Mouse (Mus musculus) heart, postnatal 10 days (tissue): ENCODE measurements around the gene Peak1. TPM values are rescaled to one million over a fixed set of nuclear protein-coding genes. Genes with fewer than 3 reads are reported as not detected.

Experiments
- DNase-seq, 2 experiments: peaks; one replicate each; pipeline ENCODE4 v3.0.0; 2021
- intact Hi-C: fragments of 180-260 bp; cut with DNase I; formaldehyde crosslinking; loops from one replicate; pipeline ENCODE4 v1.15.1; 2025
- total RNA-seq, 2 experiments: library from RNA; stranded (reverse); gene quantifications; 2 replicates each; pipeline ENCODE4 v1.2.3; 2021

The Peak1 gene
- total RNA-seq, 2 experiments from 2014 or later: 44.6 to 53.4 TPM

DNA sequence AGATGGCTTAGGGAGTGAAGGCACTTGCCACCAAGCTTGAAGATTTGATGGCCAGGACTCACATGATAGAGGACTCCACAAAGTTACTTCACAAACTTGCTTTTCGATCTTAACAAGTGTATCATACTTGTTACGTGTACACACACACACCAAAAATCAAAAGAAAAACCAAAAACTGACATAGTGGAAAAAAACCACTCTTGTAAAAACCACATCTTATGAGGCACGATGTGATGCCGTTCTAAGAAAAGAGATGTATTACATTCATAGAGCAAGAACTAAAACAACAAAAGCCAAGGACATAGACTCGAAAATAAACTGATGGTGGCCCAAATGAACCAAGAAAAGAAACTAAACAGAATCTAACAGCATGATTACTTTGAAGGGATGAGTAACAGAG is 92.1 kb downstream of the Peak1 start:
- intact Hi-C loops: loop anchor here (5.0 to 10.0 kb wide), 2 partner anchors 89 to 182 kb away; partner anchors contain the start of genes Hmg20a and Peak1
- no peak for DNase-seq

DNA sequence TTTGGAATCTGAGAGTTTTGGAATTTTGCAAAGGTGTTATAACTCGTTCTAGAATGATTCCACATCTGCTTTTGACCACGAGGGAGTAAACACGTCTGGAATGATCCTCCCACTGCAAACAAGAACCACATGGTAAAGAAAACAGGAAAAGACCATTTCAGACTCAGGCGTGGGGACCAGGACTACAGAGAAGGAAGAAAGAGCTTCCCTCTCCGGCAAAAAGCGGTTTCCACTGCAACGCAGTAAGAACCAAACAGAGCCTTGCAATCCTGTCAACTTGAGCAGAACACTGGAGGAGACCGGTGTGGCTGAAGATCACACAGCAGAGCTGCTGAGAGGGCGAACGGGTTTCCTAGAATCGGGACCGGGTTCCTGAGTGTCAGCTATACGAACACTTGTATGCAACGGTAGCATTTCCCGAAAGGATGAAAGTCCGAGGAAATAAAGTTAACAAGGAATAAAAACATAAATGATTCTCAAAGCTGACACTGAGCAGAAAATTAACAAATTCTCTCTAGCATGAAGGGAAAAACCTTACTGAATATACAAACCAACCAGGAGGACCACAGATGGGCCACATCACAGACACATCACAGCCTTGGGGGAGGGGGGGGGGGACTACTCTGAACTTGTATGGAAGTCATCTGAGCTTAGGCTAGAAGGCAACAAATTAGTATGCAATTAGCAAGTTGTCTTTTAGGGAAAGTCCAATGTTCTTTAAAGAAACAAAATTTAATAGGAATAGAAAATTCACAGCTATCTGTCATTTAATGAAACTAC is 93.1 kb downstream of the Peak1 start:
- DNase-seq: peak; percentile 41 to 53
- intact Hi-C loops: loop anchor here (5.0 to 10.0 kb wide), 2 partner anchors 90 to 183 kb away; partner anchors contain the start of genes Hmg20a and Peak1

DNA sequence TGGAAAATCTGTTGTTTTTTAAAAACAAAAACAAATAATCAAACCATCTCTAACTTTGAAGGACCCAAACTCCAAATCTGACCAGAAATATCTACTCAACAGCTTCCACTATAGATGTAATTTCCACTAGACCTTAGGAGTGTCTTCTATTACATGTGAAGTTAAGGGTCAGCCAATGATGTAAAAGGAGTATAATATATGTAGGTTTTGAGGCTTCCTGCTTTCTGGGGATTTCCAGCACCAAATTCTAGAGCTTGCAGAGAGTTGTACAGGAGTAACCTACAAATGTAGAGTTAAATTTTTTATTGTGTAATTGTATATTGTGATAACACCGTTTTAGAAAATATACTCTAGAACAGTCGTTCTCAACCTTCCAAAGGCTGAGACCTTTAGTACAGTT is 96.6 kb downstream of the Peak1 start:
- intact Hi-C loops: loop anchor here (10.0 kb wide), 1 partner anchor 94 kb away; the partner anchor contains the start of genes Hmg20a and Peak1
- DNase-seq: no peak

DNA sequence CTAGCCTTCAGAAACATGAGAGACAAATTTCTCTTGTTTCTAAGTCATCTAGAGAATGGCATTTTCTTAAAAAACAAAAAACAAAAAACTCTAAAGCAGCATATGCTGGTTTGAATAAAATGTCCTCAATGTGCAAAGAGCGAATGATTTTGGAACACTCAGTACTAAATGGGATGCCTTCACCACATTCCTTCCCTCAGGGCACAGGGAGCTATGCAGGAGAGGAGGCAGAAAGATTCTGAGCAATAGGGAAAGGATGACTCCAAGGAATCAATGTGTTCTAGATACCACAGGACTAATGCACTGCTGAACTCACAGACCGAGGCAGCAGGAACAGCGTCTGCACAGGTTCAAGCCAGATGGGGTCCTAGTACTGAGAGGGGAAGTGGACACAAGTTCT is 103.5 kb downstream of the Peak1 start:
- intact Hi-C loops: no loop called here
- DNase-seq: no peak

DNA sequence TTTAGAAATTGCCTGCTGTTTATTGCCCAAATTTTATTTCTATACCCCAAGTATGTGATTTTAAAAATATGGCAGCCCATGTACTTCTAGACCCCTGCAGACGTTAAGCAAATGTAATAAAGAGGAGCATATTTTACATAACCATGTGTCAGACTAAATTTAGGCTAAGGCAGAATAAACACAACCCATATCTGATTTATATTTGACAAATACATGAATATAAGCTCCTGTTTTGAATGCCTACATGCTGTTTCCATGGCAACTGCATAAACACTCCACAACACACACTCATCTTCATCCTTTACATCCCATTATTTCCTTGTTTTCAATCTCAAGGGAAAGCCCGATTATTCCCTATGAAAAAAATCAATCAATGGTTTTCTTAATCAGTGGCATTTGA is 108.8 kb downstream of the Peak1 start:
- DNase-seq: no peak
- intact Hi-C loops: no loop called here

DNA sequence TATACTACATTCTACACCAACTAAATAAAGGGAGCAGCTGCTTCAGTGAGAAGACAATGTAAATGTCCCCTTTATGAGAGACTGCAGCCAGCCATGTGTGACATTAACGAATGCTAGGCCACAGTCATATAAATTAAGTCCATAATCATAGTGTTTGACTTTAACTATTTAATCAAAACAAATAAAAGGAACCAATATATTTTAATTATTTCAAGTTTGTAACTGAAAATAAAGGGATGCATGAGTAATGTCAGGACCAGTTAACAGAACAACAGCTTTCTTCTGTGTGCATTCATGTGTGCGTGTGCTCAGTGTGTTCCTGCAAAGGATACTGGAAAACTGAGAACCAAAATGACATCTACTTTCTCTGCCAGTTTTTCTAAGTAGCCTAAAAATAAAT is 113.3 kb downstream of the Peak1 start:
- intact Hi-C loops: no loop called here
- DNase-seq: no peak

DNA sequence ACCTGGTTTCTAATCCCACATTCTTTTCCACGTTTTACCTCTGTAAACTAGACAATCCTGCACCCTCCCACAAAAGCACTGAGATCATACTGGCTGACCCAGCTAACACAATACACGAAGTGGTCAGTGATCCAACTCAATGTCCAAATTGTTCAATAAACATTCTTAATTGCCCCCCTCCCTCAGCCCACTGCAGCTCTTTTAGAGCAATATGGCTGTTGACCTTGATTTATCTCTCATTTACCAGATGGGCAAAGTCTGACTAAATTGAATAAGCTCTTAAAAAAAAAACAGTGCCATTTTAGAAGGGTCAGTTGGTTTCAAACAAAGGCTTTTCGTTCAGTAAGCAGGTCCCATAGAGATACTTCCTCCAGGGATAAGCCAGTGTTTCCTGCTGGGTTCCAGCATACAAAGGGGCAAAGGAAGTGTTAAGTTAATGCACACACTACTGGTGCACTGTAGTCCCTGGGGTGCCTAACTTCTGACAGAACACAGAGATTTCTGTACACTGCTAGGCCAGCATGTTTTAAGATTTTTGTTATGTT is 114.9 kb downstream of the Peak1 start:
- DNase-seq: no peak
- intact Hi-C loops: no loop called here

DNA sequence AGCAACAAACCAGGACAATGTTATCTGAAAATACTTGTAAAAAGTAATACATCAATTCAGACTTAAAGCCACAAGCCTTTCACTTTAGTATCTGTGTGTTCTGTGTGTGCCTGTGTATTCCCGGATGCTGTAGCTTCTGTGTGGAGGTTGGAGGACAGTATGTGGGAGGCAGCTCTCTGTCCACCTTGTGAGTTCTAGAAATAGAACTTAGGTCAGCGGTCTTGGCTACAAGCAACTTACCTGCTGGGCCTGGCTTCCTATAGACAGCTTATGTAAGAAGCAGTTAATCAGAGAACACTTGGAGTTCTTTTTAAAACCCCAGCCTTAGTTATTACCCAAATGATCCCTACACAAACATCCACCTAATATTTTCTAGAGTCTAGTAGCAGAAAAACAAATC is 127.8 kb downstream of the Peak1 start:
- intact Hi-C loops: no loop called here

DNA sequence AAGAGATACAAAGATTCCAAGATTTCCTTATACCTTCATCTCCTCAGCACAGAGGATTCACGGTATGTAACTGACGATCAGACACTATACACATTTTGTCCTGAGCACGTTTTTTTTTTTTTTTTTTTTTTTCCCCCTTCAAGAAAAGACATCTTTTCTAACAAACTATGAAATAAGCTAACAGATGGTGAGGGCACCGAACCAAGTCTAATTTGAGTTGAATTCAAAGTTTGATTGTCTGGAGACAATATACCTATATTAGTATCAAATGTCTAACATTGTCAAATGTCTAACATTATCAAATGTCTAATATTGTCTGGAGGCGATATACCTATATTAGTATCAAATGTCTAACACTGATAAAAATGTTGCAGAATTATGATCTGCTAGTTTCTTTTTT is 135.4 kb downstream of the Peak1 start:
- no peak for DNase-seq
- intact Hi-C loops: no loop called here

More for the DNA sequence above, 127.8 kb downstream of the Peak1 start:
- DNase-seq: no peak

DNA sequence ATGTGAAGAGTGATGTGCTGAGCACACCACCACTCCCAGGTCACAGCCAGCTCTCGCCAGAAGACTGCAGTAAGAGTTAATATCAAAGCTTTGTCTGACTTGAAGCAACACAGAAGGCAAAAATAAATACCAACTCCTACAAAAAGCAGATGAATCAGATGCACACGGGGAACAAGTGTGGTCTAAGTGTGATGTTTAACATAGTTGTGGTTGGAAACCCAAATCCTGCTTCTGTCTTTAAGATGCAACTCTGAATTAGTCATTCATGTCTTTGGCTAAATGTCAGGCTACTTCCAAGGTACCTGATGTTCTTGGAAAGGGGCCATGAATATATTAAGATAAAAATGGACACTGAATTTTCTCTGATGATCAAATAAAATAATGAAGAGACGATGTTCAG is 144.3 kb downstream of the Peak1 start:
- intact Hi-C loops: no loop called here
- no peak for DNase-seq

DNA sequence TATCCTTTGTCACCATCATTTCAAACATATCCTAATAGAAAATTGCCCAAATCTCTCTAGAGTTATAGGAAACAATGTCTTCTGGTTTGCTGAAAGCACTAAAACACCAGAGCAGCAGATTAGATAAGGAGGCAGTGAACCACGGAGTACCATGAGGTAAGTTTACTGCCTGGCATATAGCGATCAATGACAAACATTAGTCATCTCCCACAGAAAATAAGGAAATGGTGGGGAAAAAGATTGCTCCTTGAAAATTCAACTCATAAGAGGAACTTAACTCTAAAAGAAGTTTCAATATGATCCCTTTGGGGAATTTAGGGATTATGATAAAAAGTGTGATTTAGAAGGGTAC is 145.6 kb downstream of the Peak1 start:
- intact Hi-C loops: no loop called here
- DNase-seq: no peak

DNA sequence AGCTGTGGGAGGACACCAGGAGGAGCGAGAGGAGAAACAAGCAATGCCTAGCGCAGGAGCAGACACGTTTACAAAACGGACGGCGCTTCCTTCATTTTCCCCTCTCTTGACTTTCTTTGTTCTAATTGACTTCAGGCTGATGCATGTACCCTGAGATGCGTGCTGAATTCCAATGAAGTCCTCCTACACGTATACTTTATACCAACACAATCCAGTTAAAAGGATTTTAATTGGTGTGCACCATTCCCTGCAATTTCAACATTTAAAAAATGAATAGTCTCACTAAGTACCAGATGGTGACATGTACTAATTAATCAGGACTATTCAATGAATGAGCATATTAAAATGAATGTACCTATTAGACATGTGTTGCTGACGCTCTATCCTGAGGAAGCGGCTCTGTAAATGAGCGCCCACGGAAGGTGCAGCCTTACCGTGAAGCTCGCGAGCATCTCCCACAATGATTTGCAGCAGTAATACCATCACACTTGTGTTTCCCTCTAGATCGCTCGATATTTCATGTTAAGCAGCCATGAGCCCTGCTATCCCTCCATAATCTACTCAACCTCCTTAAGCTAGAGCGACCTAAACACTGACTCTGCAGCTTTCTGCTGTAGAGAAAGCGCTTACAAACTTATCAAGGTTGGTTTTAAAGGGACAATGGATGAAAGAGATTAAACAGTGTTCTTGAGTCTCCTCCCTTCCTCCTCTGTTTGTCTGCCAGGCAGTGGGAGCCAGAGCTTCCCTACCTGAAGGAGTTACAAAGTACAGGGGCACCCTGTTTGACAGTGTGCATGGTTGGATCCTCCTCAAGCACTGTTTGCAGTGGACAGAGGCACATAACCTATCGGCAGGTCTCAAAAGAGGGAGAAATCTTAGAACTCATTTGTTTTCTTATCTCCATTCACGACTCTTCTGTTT is 146.3 kb downstream of the Peak1 start:
- no peak for DNase-seq
- intact Hi-C loops: no loop called here

DNA sequence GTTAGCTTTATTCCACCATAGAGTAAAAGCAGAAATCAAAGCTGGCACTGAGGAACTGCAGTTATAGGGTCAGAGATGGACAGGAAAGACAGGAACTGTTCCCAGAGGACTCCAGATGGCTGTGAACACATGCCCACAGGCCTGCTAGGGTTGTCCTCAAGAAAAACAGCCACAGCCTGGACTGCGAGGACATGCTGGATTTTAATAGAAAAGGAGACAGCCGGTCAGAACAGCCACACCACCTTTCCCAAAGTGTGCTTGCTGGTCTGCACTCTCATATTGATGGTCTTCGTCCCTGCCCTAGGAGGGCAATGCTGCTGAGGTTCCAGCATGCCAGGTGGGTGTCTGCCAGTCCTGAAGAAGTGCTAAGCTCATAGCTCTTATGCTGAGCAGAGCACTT is 148.8 kb downstream of the Peak1 start:
- no peak for DNase-seq
- intact Hi-C loops: loop anchor here (10.0 kb wide), 1 partner anchor 366 kb away; no protein-coding TSS in a partner anchor

DNA sequence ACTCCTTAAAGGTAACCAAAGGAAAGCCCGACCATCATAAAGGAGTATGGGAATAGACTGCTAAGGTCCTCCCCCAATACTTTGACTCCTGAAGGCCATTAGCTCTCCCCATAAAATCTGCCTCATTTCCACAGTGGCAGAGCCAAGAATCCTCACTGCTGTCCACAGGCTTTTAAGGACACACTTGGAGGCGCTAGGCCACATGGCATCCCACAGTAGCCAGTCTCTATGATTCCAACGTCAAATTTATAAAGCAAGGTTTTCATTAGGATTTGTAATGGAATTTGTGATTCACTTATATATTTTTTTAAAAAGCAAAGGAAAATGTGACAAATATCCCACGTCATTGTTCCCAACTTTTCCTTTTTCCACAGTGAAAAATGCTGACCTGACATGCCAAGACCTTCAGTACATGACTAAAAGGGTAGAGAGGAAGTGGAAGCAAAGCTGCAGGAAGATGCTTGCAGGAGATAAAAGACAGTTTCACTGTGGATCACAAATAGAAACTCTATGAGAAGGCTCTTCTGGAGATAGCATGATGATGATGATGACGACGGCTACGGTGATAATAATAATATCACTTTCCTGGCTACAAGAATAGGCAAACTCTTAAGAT is 151.6 kb downstream of the Peak1 start:
- no peak for DNase-seq
- intact Hi-C loops: loop anchor here (2.0 to 10.0 kb wide), 2 partner anchors 150 to 368 kb away; no protein-coding TSS in a partner anchor

DNA sequence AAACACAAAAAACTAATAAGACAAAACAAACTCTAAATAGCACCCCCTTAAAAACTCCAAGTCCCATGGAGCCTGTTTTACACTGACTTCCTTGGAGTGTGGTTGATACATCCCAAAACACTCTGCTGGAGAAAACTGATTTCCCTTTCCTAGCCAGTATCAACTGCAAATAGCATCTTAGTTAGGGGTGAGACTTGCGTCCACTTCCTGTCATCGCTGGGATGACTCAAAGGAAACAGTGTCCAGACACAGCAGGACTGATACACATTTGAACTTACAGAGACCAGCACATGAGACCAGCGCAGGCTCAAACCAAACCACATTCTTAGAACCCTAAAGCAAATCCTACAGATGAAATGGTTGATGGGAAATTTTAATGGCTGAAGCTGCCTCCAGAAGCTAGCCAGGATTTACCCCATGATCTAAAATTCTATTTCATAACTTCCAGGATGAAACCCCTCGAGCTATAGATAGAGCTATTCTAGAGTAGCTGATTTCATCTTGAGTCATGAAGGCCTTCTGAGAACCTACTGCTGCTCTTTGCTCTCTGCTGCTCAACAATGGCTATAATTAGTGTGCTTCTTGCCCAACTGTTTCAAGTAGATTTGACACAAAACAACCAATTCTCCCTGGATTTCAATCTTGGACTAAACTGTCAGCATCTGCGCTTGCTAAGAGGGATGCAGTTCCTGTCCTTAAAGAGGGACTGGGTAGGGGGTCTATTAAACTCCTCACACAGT is 152.2 kb downstream of the Peak1 start:
- peak; percentile 23 to 38 for DNase-seq
- intact Hi-C loops: loop anchor here (2.0 to 10.0 kb wide), 2 partner anchors 151 to 369 kb away; no protein-coding TSS in a partner anchor

DNA sequence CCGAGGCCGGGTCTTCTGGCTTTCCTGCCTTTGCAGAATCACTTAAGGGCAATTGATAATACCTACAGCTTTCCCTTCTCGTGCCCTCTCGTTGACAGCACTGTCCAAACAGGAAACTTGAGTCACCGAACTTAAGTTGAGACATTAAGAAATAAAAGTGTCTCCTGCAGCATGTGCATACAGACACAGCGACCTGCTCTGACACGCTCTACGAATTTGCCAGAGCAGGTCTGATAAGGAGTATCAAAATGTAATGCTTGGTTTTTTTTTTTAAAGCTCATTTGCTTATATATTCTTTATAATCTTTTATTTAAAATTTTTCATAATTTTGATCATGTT is 152.9 kb downstream of the Peak1 start:
- no peak for DNase-seq
- intact Hi-C loops: loop anchor here (10.0 kb wide), 1 partner anchor 370 kb away; no protein-coding TSS in a partner anchor

DNA sequence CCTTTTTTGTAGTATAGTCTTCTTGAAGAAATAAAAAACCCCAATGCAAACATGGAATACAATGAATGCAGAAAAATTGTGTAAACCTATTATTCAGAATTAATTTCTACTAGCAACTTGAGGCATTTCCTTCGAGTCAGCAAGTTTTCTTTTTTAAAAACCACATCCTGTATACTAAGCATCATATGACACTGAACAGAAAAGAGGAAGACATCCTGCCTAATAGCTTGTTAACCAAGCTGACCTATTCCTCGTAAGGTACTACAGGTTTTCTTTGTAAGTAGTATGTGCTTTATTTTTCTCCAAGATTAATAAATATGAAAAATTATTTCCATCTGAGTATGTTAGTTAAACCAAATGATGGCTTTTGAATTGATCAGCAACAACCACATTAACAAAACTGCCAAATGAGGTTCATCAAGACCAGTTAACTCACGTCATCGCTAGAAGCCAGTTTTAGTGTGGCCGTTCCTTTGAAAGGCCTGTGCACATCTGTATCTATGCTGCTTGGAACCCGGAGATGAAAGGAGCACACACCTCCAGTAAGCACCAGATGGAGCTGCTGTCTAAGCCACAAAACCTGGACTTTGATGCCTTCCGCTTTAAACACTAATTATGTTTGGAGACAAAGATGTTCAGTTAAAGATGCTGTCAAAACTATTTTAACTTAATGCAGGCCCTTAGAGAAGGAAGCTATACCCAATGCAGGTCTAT is 153.4 kb downstream of the Peak1 start:
- DNase-seq: peak; percentile 65 to 72
- intact Hi-C loops: loop anchor here (1.0 to 10.0 kb wide), 3 partner anchors 242 to 370 kb away; no protein-coding TSS in a partner anchor

DNA sequence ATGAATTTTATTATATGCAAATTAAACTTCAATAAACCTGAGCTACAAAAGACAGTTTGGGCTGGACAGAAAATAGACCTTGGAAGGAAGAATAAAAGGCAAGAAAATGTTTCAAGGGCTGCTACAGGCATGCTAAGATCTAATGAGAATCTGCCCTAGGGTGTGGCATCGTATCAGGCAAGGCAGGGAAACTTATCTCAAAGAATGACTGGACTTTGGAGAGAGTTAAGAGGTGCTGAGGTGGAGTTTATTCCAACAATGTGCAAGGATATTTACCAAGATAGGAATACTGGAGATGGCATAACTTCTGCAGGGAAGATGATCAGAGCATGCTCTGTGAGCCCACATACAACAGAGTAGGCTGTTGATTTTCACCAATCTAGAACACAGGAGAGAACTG is 154.8 kb downstream of the Peak1 start:
- intact Hi-C loops: loop anchor here (10.0 kb wide), 1 partner anchor 372 kb away; no protein-coding TSS in a partner anchor
- DNase-seq: no peak

DNA sequence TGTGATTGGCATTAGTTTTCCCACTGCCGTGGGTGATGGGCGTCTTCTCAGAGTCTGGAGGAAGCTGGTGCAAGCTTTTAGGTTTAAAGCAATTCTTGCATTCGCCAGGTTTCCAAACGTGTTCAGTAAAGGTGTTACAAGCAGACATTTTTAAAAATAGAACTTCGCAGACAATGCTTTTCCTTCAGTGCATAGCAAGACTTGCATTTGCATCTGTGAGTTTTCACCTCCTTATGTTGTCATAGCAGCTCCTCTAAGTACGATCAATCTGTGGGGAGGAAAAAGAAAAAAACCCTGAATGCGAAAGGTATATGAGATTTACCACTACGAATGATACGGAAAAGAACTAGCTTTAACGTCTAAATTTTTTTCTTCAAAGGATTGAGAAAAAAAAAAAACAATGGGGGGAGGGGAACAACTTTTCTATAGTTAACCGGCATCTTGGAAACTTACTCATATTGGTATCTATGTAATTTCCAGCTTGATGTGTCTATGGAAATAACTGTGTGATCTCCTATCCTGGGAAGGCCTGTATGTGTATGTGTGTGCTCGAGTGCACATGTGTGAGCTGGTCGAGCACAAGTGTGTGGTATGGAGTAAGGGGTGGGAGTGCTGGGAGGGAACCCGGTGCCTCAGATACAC is 157.3 kb downstream of the Peak1 start:
- intact Hi-C loops: loop anchor here (10.0 kb wide), 1 partner anchor 374 kb away; no protein-coding TSS in a partner anchor

More for the DNA sequence above, 157.3 kb downstream of the Peak1 start:
- no peak for DNase-seq
